Mouse (Mus musculus): ENCODE measurements around the gene Gm13723.

GRCm38 (mm10) chr2:86905647-86906046 is 31.0 kb upstream of the Gm13723 start:
- TF ChIP-seq CTCF (IDR thresholded peaks at IDR 0.05; ENCODE audit: borderline replicate concordance, insufficient read depth, low read length) (no peak), POLR2A (IDR thresholded peaks at IDR 0.05; ENCODE audit: low read depth, low read length) (no peak)
